Mouse (Mus musculus): ENCODE results near the gene Chchd6. TPM values are rescaled to one million over a fixed set of nuclear protein-coding genes. Genes with fewer than 3 reads are reported as not detected.
A peak's percentile ranks its signal among the peaks of the same experiment; 100 is the strongest.

The Chchd6 gene
- total and polyA plus RNA-seq, 3 experiments: 9.3 to 25.1 (median 11.4) TPM

DNA sequence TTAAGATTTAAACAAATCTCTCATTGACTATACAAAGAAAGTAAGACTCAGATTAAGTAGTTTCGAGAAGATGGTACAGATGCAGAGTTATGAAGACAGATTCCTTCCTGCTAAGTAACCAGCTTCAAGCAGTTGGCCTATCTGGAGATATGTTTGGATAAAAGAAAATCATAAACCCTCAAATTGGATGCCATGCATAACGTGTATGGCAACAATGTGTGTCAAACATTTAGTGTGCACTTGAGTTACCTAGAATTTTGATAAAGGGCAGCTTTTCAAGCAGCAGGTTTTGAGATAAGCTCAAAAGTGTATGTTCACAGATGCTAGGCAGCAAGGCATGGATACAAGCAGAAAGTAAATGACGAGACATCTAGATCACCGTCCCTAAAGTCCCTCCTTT lies 114.3 kb downstream of the Chchd6 start:
- H3K4me1 ChIP-seq (ENCODE audit: control insufficient read depth, insufficient read depth, low read length): no peaks in the 10 kb centered on the region
- intact Hi-C loops (cut with DNase I): no loop called here

DNA sequence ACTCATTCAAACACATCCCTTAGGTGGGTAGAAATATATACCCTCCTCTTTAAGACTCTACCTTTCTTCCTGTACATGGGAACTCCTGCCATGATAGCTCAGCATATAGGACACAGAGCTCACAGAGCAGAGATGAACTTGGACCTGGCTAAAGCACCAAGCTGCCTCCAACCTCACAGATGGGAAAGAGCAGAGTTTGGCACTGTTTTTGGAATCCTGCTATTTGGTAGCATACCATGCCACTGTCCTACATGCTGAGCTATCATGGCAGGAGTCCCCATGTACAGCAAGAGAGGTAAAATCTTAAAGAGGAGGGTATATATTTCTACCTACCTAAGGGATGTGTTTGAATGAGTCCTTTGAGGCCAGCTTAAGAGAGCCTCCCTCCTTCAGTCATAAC lies 127.5 kb downstream of the Chchd6 start:
- intact Hi-C loops (cut with DNase I): loop anchor here (5.0 to 10.0 kb wide), 2 partner anchors 106 to 543 kb away; partner anchors contain the start of gene Plxna1

More for the DNA sequence above, 114.3 kb downstream of the Chchd6 start:
- TF ChIP-seq POLR2A (IDR thresholded peaks at IDR 0.05; ENCODE audit: insufficient read depth, low read depth, low read length) (no peak), CTCF (IDR thresholded peaks at IDR 0.05) (no peak), EP300 (IDR thresholded peaks at IDR 0.05; ENCODE audit: insufficient read depth, low read depth, low read length) (no peak)
- WGBS: 86% methylated on average over 4 of the region's 4 CpGs
- no peak overlapping the region for H3K9ac ChIP-seq (ENCODE audit: low read depth, low read length)
- H3K36me3 ChIP-seq (ENCODE audit: control insufficient read depth, insufficient read depth, low read length): no peaks in the 10 kb centered on the region
- no peak overlapping the region for H3K27ac ChIP-seq
- H3K79me2 ChIP-seq (replicated peaks; ENCODE audit: control insufficient read depth, insufficient read depth, low read length): no peaks in the 10 kb centered on the region
- no peak for DNase-seq
- H3K4me3 ChIP-seq: no peak overlapping the region
- H3K27me3 ChIP-seq (ENCODE audit: control insufficient read depth, insufficient read depth, low read length): no peaks in the 10 kb centered on the region

DNA sequence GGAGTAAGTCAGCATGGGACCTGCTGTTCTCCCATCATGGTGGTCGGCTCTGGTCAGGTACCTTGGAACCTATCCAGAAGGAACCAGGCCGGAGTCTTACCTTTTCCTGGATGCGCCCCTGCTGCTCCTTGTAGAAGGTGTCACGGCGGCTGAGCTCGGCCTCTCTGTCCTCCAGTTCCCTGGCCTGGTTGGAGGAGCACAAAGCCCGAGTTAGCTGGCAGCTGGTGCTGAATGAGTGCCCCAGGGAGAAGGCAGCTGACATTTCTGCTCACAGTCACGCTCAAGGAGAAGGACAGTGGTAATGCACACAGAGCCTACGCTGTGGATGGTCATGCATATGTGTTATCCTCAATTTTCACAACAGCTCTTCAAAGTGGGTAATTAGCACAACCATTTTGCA lies 128.2 kb downstream of the Chchd6 start:
- peaks cover 3% of the 10 kb centered on the region; the same call in 1 of the 2 replicates for H3K4me1 ChIP-seq (ENCODE audit: control insufficient read depth, insufficient read depth, low read length)
- H3K27me3 ChIP-seq (ENCODE audit: control insufficient read depth, insufficient read depth, low read length): no peaks in the 10 kb centered on the region
- H3K27ac ChIP-seq: no peak overlapping the region
- intact Hi-C loops (cut with DNase I): loop anchor here (5.0 to 10.0 kb wide), 2 partner anchors 105 to 542 kb away; partner anchors contain the start of gene Plxna1
- H3K9ac ChIP-seq (ENCODE audit: low read depth, low read length): no peak overlapping the region
- WGBS: 90% methylated on average over 9 of the region's 9 CpGs
- H3K79me2 ChIP-seq (replicated peaks; ENCODE audit: control insufficient read depth, insufficient read depth, low read length): no peaks in the 10 kb centered on the region
- no peaks in the 10 kb centered on the region for H3K36me3 ChIP-seq (ENCODE audit: control insufficient read depth, insufficient read depth, low read length)
- H3K4me3 ChIP-seq: no peak overlapping the region
- TF ChIP-seq EP300 (IDR thresholded peaks at IDR 0.05; ENCODE audit: insufficient read depth, low read depth, low read length): no peak
- TF ChIP-seq CTCF (IDR thresholded peaks at IDR 0.05): no peak
- no peak for TF ChIP-seq POLR2A (IDR thresholded peaks at IDR 0.05; ENCODE audit: insufficient read depth, low read depth, low read length)
- DNase-seq: no peak

More for the DNA sequence above, 127.5 kb downstream of the Chchd6 start:
- Histone ChIP-seq H3K36me3 (ENCODE audit: control insufficient read depth, insufficient read depth, low read length) (no peaks in the 10 kb centered on the region), H3K79me2 (replicated peaks; ENCODE audit: control insufficient read depth, insufficient read depth, low read length) (no peaks in the 10 kb centered on the region), H3K4me1 (ENCODE audit: control insufficient read depth, insufficient read depth, low read length) (no peaks in the 10 kb centered on the region), H3K4me3 (no peak overlapping the region), H3K9ac (ENCODE audit: low read depth, low read length) (no peak overlapping the region), H3K27ac (no peak overlapping the region), H3K27me3 (ENCODE audit: control insufficient read depth, insufficient read depth, low read length) (no peaks in the 10 kb centered on the region)
- DNase-seq: no peak
- TF ChIP-seq EP300 (IDR thresholded peaks at IDR 0.05; ENCODE audit: insufficient read depth, low read depth, low read length) (no peak), CTCF (IDR thresholded peaks at IDR 0.05) (no peak), POLR2A (IDR thresholded peaks at IDR 0.05; ENCODE audit: insufficient read depth, low read depth, low read length) (no peak)

DNA sequence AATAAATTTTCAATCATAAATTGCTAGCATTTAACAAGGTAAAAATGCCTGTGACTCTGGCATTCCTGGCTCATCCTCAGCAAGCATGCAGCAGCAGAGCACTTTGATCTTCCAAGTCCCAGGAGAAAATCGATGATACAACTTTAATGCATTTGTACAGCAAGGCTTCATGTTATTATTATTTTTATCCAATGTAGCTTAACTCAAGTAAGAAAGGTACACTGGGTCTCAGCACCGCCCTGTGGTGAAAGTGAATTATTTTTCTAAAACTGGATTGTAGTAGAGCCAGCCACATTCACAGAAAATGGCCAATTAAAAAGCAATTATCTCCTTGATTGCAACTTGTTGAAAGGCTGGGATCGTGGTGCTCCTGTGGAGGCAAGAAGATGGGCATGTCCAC lies 128.6 kb downstream of the Chchd6 start:
- no peak for DNase-seq
- intact Hi-C loops (cut with DNase I): loop anchor here (5.0 to 10.0 kb wide), 2 partner anchors 105 to 542 kb away; partner anchors contain the start of gene Plxna1

DNA sequence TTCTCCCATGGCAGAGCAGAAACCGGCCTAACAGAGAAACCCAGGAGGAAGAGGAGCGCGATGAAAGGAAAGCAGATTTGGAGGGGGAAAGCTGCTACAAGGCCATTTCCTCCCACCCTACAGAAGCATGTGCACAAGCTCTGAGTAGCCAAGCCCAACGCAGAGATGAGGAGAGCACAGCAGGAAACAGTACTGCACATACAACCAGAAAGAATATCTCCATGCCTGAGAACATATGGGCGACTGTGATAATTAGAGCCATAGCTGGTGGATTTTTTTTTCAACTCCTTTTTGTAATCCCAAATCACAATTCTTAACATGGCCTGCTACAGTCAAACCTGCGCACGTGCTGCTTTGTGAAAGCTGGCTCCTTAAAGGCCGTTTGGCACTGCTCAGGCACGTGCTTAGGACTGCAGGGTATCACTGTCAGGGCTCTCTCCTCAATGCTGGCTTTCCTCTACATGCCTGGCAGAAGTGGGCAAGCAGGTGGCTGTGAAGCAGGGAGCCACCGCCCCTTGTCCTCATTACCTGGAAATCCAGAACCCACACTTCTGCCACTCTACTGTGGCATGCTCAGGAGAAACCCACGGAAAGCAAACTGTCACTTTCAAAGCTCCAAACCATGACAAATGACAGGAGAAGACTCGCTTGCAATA lies 129.3 kb downstream of the Chchd6 start:
- Histone ChIP-seq H3K27me3 (ENCODE audit: control insufficient read depth, insufficient read depth, low read length) (no peaks in the 10 kb centered on the region), H3K79me2 (replicated peaks; ENCODE audit: control insufficient read depth, insufficient read depth, low read length) (no peaks in the 10 kb centered on the region), H3K9ac (ENCODE audit: low read depth, low read length) (no peak overlapping the region), H3K4me1 (ENCODE audit: control insufficient read depth, insufficient read depth, low read length) (peaks cover 5% of the 10 kb centered on the region), H3K36me3 (ENCODE audit: control insufficient read depth, insufficient read depth, low read length) (no peaks in the 10 kb centered on the region), H3K4me3 (no peak overlapping the region), H3K27ac (no peak overlapping the region)
- intact Hi-C loops (cut with DNase I): loop anchor here (5.0 to 10.0 kb wide), 2 partner anchors 104 to 541 kb away; partner anchors contain the start of gene Plxna1
- no peak for TF ChIP-seq POLR2A (IDR thresholded peaks at IDR 0.05; ENCODE audit: insufficient read depth, low read depth, low read length)
- no peak for TF ChIP-seq CTCF (IDR thresholded peaks at IDR 0.05)
- no peak for TF ChIP-seq EP300 (IDR thresholded peaks at IDR 0.05; ENCODE audit: insufficient read depth, low read depth, low read length)
- 77% methylated on average over 12 of the region's 12 CpGs for WGBS
- DNase-seq: no peak

More for the DNA sequence above, 128.6 kb downstream of the Chchd6 start:
- Histone ChIP-seq H3K4me3 (no peak overlapping the region), H3K9ac (ENCODE audit: low read depth, low read length) (no peak overlapping the region), H3K36me3 (ENCODE audit: control insufficient read depth, insufficient read depth, low read length) (no peaks in the 10 kb centered on the region), H3K27ac (no peak overlapping the region), H3K4me1 (ENCODE audit: control insufficient read depth, insufficient read depth, low read length) (peaks cover 3% of the 10 kb centered on the region; the same call in 1 of the 2 replicates), H3K27me3 (ENCODE audit: control insufficient read depth, insufficient read depth, low read length) (no peaks in the 10 kb centered on the region), H3K79me2 (replicated peaks; ENCODE audit: control insufficient read depth, insufficient read depth, low read length) (no peaks in the 10 kb centered on the region)
- TF ChIP-seq POLR2A (IDR thresholded peaks at IDR 0.05; ENCODE audit: insufficient read depth, low read depth, low read length): no peak
- TF ChIP-seq CTCF (IDR thresholded peaks at IDR 0.05): peak; percentile 65
- TF ChIP-seq EP300 (IDR thresholded peaks at IDR 0.05; ENCODE audit: insufficient read depth, low read depth, low read length): no peak
- 56% methylated on average over 3 of the region's 3 CpGs for WGBS

DNA sequence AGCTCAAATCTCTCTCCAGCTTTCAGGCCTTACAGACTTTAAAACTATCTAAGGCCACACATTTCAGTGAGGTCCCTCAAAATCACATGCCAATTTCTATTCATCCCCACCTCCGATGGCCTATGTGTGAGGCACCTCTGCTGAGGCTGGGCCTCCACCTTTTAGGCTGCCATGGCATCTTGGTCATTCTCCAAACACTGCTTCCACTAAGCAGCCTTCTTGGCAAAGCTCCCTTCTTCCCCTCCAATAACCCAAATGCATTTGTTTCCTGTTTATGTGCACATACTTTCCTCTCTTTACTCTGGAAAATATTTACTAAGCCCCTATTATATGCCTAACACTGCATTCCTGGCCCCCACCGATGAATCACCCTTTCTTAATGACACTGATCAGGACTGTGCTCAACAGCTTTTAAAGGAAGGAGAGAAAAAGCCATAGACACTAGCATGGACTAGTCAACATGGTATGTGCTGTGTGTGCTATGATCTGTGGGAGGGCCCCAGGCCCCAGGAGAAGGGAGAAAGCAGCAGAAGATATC lies 133.2 kb downstream of the Chchd6 start:
- H3K9ac ChIP-seq (ENCODE audit: low read depth, low read length): no peak overlapping the region
- no peak for TF ChIP-seq EP300 (IDR thresholded peaks at IDR 0.05; ENCODE audit: insufficient read depth, low read depth, low read length)
- TF ChIP-seq CTCF (IDR thresholded peaks at IDR 0.05): no peak
- TF ChIP-seq POLR2A (IDR thresholded peaks at IDR 0.05; ENCODE audit: insufficient read depth, low read depth, low read length): no peak
- intact Hi-C loops (cut with DNase I): loop anchor here (10.0 kb wide), 1 partner anchor 537 kb away; no protein-coding TSS in a partner anchor
- peaks cover 5% of the 10 kb centered on the region for H3K4me1 ChIP-seq (ENCODE audit: control insufficient read depth, insufficient read depth, low read length)
- H3K36me3 ChIP-seq (ENCODE audit: control insufficient read depth, insufficient read depth, low read length): no peaks in the 10 kb centered on the region
- H3K27me3 ChIP-seq (ENCODE audit: control insufficient read depth, insufficient read depth, low read length): no peaks in the 10 kb centered on the region
- 51% methylated on average over 2 of the region's 2 CpGs for WGBS
- H3K4me3 ChIP-seq: no peak overlapping the region
- H3K27ac ChIP-seq: peak overlapping the region; percentile 16; the same call in 1 of the 2 replicates
- no peaks in the 10 kb centered on the region for H3K79me2 ChIP-seq (replicated peaks; ENCODE audit: control insufficient read depth, insufficient read depth, low read length)
- DNase-seq: no peak

Measured in heart, adult 2 months (tissue).